Mouse (Mus musculus) heart, embryonic 15.5 days (tissue): ENCODE data around the gene Kif21a. TPM values are rescaled to one million over a fixed set of nuclear protein-coding genes. Genes with fewer than 3 reads are reported as not detected.
A peak's percentile ranks its signal among the peaks of the same experiment; 100 is the strongest.

Experiments used
- ATAC-seq: fragments of 200-750 bp; cut with Nextera tagmentation; replicated peaks from 2 replicates; pipeline ENCODE4 v1.8.0; 2017; ENCODE audit warnings: low read depth, moderate TSS enrichment; ENCODE audit not compliant: insufficient number of reproducible peaks, insufficient read depth, low FRiP score
- H3K27ac ChIP-seq: fragments of 300-500 bp; sonication (generic); 2 replicates; pipeline ENCODE4 v1.5.1; 2015; ENCODE audit warnings: mild to moderate bottlenecking, inconsistent platforms
- H3K27me3 ChIP-seq: fragments of 300-500 bp; sonication (generic); 2 replicates; pipeline ENCODE4 v1.6.1; 2015; ENCODE audit warnings: inconsistent platforms
- H3K36me3 ChIP-seq: fragments of 300-500 bp; sonication (generic); 2 replicates; pipeline ENCODE4 v1.6.1; 2015; ENCODE audit warnings: mild to moderate bottlenecking, inconsistent platforms
- H3K4me1 ChIP-seq: fragments of 300-500 bp; sonication (generic); replicated peaks from 2 replicates; pipeline ENCODE4 v1.6.1; 2015; ENCODE audit warnings: inconsistent platforms
- H3K4me2 ChIP-seq: fragments of 300-500 bp; sonication (generic); 2 replicates; pipeline ENCODE4 v1.6.1; 2015; ENCODE audit warnings: inconsistent platforms, mild to moderate bottlenecking, moderate library complexity
- H3K4me3 ChIP-seq: fragments of 300-500 bp; sonication (generic); 2 replicates; pipeline ENCODE4 v1.5.1; 2015; ENCODE audit warnings: mild to moderate bottlenecking, inconsistent platforms
- H3K9ac ChIP-seq: fragments of 300-500 bp; sonication (generic); 2 replicates; pipeline ENCODE4 v1.6.1; 2015; ENCODE audit warnings: mild to moderate bottlenecking, inconsistent platforms
- H3K9me3 ChIP-seq: fragments of 300-500 bp; sonication (generic); replicated peaks from 2 replicates; pipeline ENCODE4 v1.6.1; 2016; ENCODE audit warnings: inconsistent platforms
- WGBS: fragments of 180-500 bp; shearing (Covaris S2); methylation state at CpG from one replicate; pipeline ENCODE4 v1.1.7; 2015; ENCODE audit warnings: mixed read lengths; 5-methylcytosine and 5-hydroxymethylcytosine counted together
- polyA plus RNA-seq: library from polyadenylated mRNA; unstranded; fragments of >200 nt; fragmentation: Nextera tagmentation; extraction: Ambion mirVana; gene quantifications from 2 replicates; pipeline ENCODE4 v1.2.1, GENCODE M21; 2015

The Kif21a gene
- polyA plus RNA-seq, 1 experiment from 2014 or later = 4.1 TPM

DNA sequence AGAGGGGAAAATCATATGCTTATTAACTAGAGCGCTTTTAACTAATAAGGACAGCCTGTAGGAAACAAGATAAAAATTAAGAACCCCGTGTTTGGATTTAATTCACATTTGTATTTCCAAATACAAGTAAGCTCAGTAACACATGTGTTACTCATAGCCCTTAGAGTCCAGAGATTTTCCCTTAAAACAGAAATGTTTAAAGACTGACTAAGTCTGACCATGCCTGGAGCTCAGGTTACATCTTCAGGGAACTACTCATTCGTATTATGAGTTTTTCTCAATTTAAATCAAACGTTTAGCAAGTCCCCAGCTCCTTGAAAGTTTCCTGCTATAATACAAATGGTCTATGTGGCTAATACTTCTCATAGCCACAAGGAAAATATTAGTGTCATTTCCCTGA, 57.9 kb downstream of the Kif21a start:
- 77% methylated on average over 4 of the region's 4 CpGs for WGBS
- Histone ChIP-seq H3K4me1 (peaks cover 13% of the 10 kb centered on the region), H3K4me3 (no peak overlapping the region), H3K9me3 (no peaks in the 10 kb centered on the region), H3K36me3 (no peaks in the 10 kb centered on the region), H3K27me3 (no peaks in the 10 kb centered on the region), H3K27ac (no peak overlapping the region), H3K4me2 (no peak overlapping the region), H3K9ac (no peak overlapping the region)
- ATAC-seq = no peak

DNA sequence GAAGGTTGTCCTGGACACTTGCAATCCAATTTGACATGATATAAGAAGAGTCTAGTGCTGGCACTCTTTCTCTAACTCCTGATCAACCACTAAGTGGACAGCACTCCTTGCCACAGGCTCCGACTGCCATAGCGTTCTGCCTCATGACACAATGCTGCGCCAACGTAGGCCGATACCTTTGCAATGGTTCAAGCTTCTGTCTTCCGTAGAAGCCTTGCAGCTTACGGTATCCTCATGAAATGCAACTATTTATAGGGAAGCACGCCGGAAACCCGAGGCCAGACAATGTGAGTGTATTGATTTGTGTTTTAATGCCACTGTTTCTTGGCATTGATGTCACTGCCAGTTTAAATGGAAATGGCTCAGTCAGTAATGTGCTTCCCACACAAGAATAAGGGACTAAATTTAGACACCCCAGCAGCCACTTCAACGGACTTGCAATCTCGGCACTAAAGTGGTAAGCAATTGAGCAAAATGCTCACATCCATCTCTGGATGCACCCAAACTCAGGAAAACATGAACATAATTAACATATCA, 62.0 kb downstream of the Kif21a start:
- H3K9ac ChIP-seq = no peak overlapping the region
- no peak overlapping the region for H3K4me3 ChIP-seq
- no peaks in the 10 kb centered on the region for H3K36me3 ChIP-seq
- H3K27me3 ChIP-seq = no peaks in the 10 kb centered on the region
- H3K27ac ChIP-seq = no peak overlapping the region
- 81% methylated on average over 12 of the region's 12 CpGs for WGBS
- H3K4me2 ChIP-seq = no peak overlapping the region
- H3K4me1 ChIP-seq = peaks cover 13% of the 10 kb centered on the region
- H3K9me3 ChIP-seq = no peaks in the 10 kb centered on the region
- ATAC-seq = no peak

GRCm38 (mm10) chr15:90975914-90976313, 73.8 kb downstream of the Kif21a start:
- no peak for ATAC-seq
- Histone ChIP-seq H3K9ac (no peak overlapping the region), H3K27ac (no peak overlapping the region), H3K4me1 (no peaks in the 10 kb centered on the region), H3K4me3 (no peak overlapping the region), H3K27me3 (no peaks in the 10 kb centered on the region), H3K4me2 (no peak overlapping the region), H3K36me3 (peaks cover 14% of the 10 kb centered on the region; the same call in 1 of the 2 replicates), H3K9me3 (0 out of 2 replicates have a peak, but pooled peaks cover 4% of the 10 kb centered on the region)
- 69% methylated on average over 5 of the region's 5 CpGs for WGBS

DNA sequence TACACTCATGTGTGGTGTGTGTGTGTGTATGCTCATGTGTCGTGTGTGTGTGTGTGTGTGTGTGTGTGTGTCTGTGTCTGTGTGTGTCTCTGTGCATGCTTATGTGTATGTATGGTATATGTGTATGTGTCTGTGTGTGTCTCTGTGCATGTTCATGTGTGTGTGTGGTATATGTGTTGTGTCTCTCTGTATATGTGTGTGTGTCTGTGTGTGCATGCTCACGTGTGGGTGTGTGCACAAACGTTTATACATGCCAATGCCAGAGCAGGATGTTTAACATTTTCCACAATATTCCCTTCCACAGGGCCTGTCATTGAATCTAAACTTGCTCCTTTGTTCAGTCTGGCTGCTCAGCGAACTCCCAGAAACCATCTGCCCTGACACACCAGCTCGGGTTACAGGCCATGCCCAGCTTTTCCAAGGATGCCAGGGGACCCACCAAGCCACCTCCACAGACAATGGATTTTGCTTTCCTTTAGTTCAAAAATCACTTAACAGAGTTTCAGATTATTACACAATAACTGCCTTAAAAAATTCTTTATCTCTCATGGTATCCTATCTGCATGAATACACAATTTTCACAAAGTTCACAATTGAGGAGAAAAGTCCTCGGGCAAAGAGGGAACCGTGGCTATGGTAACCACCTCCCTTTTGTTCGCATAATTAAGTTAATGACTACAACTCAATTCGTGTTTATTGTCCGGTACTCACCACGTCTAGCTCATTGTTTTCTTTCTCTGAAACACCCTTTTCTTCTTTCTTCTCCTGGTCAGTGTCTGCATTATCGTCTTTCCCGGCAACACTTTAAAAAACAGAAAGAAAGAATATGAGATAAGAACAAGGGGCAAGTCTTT, 77.6 kb downstream of the Kif21a start:
- no peaks in the 10 kb centered on the region for H3K27me3 ChIP-seq
- 73% methylated on average over 13 of the region's 13 CpGs for whole genome bisulfite sequencing
- no peak for ATAC-seq
- H3K36me3 ChIP-seq = peaks cover 19% of the 10 kb centered on the region
- no peak overlapping the region for H3K27ac ChIP-seq
- no peak overlapping the region for H3K4me2 ChIP-seq
- no peaks in the 10 kb centered on the region for H3K4me1 ChIP-seq
- H3K4me3 ChIP-seq = no peak overlapping the region
- H3K9ac ChIP-seq = no peak overlapping the region
- H3K9me3 ChIP-seq = no peaks in the 10 kb centered on the region

DNA sequence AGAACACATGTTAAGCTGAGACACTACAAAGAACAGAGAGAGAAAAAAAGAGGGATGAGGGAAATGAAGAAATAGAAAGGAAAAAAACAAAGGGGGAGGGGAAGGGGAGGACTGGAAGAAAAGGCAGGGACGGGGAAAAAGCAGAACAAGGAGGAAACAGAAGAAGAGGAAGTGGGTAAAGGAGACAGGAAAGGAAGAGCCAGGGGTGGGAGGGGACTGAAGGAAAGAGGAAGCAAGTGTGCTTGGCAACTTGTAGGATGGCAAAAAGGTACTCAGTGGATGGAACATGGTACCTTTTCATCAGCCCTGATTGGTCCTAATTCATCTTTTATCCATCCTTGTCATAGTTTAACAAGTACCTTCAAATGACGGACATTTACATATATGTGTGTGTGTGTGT, 86.4 kb downstream of the Kif21a start:
- H3K36me3 ChIP-seq = peaks cover 8% of the 10 kb centered on the region
- no peaks in the 10 kb centered on the region for H3K9me3 ChIP-seq
- H3K4me2 ChIP-seq = no peak overlapping the region
- H3K27me3 ChIP-seq = no peaks in the 10 kb centered on the region
- H3K27ac ChIP-seq = no peak overlapping the region
- no peak overlapping the region for H3K9ac ChIP-seq
- 73% methylated on average over 2 of the region's 2 CpGs for WGBS
- no peak for ATAC-seq
- H3K4me3 ChIP-seq = no peak overlapping the region
- no peaks in the 10 kb centered on the region for H3K4me1 ChIP-seq

GRCm38 (mm10) chr15:90962548-90962947, 87.2 kb downstream of the Kif21a start:
- Histone ChIP-seq H3K4me2 (no peak overlapping the region), H3K27ac (no peak overlapping the region), H3K4me1 (no peaks in the 10 kb centered on the region), H3K4me3 (no peak overlapping the region), H3K36me3 (0 out of 2 replicates have a peak, but pooled peaks cover under 1% of the 10 kb centered on the region), H3K27me3 (no peaks in the 10 kb centered on the region), H3K9ac (no peak overlapping the region), H3K9me3 (no peaks in the 10 kb centered on the region)
- WGBS = 53% methylated on average over 4 of the region's 4 CpGs
- no peak for ATAC-seq

DNA sequence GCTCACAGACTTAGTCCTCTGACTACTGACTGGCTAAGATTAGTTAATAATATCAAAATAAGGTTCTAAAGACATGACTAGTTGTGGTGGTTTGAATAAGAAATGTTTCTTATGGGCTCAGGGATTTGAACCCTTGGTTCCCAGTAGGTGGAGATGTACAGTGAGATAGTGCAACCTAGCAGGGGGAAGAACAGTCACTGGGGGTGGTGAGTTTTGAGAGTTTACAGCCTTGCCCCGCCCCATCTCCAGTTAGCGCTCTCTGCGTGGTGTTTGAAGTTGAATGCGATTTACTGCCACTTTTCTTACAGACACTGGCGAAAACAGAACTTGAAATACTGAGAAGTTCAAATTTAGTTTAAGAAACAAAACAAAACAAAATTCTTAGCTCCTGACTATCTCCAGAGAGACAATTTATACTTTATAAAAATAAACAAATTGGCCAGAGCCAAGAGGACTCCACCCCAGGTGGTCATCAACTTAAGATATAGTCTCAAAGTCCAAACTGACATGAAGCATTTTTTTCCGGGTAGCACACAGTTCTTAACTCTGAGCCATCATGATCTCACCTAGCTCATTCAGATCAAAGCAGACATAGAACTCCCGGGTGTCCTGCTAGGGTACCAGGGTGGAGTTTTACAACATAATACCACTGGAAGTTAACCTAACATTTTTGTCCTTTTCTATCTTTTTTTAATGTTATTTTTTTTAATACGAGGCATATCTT, 88.8 kb downstream of the Kif21a start:
- 85% methylated on average over 8 of the region's 8 CpGs for WGBS
- Histone ChIP-seq H3K36me3 (no peaks in the 10 kb centered on the region), H3K27me3 (no peaks in the 10 kb centered on the region), H3K4me2 (no peak overlapping the region), H3K9ac (no peak overlapping the region), H3K27ac (no peak overlapping the region), H3K9me3 (no peaks in the 10 kb centered on the region), H3K4me1 (no peaks in the 10 kb centered on the region), H3K4me3 (no peak overlapping the region)
- ATAC-seq = no peak

- no peak overlapping the region for H3K9ac ChIP-seq
- ATAC-seq = no peak
- no peak overlapping the region for H3K4me2 ChIP-seq
- H3K9me3 ChIP-seq = no peaks in the 10 kb centered on the region
- H3K4me3 ChIP-seq = no peak overlapping the region
- H3K27ac ChIP-seq = no peak overlapping the region
- no peaks in the 10 kb centered on the region for H3K27me3 ChIP-seq
- 82% methylated on average over 6 of the region's 6 CpGs for WGBS
- H3K36me3 ChIP-seq = no peaks in the 10 kb centered on the region; the same call in 1 of the 2 replicates
- no peaks in the 10 kb centered on the region for H3K4me1 ChIP-seq
Observed at GRCm38 (mm10) chr15:90951383-90951782, 98.4 kb downstream of the Kif21a start.

DNA sequence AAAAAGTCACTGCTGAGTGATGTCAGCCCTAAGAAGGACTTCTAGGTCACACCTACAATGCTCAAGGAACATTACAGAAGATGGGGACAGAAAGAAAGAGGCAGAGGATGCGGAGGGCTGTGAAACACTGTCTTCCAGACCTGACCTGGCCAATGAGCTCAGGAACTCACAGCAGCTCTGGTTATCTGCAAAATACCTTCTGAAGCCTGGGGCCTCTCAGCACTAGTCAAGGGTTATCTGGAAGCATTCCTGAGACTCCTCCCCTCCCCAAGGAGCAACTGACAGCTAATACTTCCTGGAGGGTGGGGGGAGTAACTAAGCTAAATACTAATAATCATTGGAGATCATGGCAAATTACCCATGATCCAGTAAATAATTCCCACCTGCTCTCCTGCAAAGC, 111.3 kb downstream of the Kif21a start:
- 0 out of 2 replicates have a peak, but pooled peaks have one; percentile 43 for ATAC-seq
- Histone ChIP-seq H3K9ac (no peak overlapping the region), H3K4me3 (no peak overlapping the region), H3K9me3 (no peaks in the 10 kb centered on the region), H3K4me2 (no peak overlapping the region), H3K4me1 (peaks cover 14% of the 10 kb centered on the region), H3K27ac (no peak overlapping the region), H3K27me3 (no peaks in the 10 kb centered on the region), H3K36me3 (no peaks in the 10 kb centered on the region)
- 47% methylated on average over 1 of the region's 1 CpGs for WGBS

- no peaks in the 10 kb centered on the region for H3K9me3 ChIP-seq
- no peaks in the 10 kb centered on the region for H3K36me3 ChIP-seq
- H3K27me3 ChIP-seq = no peaks in the 10 kb centered on the region
- H3K4me3 ChIP-seq = no peak overlapping the region
- peak; percentile 35; the same call in 1 of the 2 replicates for ATAC-seq
- no peak overlapping the region for H3K27ac ChIP-seq
- WGBS = 31% methylated on average over 6 of the region's 6 CpGs
- H3K4me1 ChIP-seq = peaks cover 14% of the 10 kb centered on the region
- H3K4me2 ChIP-seq = peak overlapping the region; percentile 9; the same call in 1 of the 2 replicates
- no peak overlapping the region for H3K9ac ChIP-seq
Observed at GRCm38 (mm10) chr15:90935579-90935978, 114.2 kb downstream of the Kif21a start.

- H3K27ac ChIP-seq = no peak overlapping the region
- no peak for ATAC-seq
- H3K4me2 ChIP-seq = no peak overlapping the region
- H3K9me3 ChIP-seq = no peaks in the 10 kb centered on the region
- no peaks in the 10 kb centered on the region for H3K36me3 ChIP-seq
- peaks cover 8% of the 10 kb centered on the region for H3K4me1 ChIP-seq
- 61% methylated on average over 5 of the region's 5 CpGs for WGBS
- H3K4me3 ChIP-seq = no peak overlapping the region
- no peak overlapping the region for H3K9ac ChIP-seq
- no peaks in the 10 kb centered on the region for H3K27me3 ChIP-seq
Observed at GRCm38 (mm10) chr15:90931451-90931850, 118.3 kb downstream of the Kif21a start.
